Mouse (Mus musculus): ENCODE measurements around the gene Tbx4.

Tbx4 gene

DNA sequence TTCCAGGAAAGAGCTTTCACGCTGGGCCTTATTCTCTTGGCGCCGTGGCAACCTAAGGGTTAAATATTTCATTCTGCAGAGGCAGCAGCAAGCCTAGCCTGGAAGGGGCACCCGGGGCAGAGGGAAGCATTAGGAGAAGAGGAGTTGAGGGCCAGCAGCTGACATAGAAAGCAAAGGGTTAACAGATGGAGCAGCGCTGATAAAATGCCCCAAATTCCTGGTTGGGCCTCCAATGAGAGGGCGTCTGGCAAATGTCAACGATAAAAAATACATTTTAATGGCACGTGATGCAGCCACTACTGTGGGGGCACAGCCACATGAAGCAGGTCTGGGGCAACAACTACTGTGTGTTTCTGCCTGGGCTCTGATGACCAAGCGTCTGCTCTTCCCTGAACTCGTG, 23.9 kb downstream of the Tbx4 start:
- DNase-seq, result no peak

GRCm38 (mm10) chr11:85913506-85913905, 27.3 kb downstream of the Tbx4 start:
- DNase-seq, result peak; percentile 35

GRCm38 (mm10) chr11:85917091-85917992, 31.1 kb downstream of the Tbx4 start:
- DNase-seq, result no peak

- peak; percentile 64 for DNase-seq
These were observed 31.7 kb downstream of the Tbx4 start for GRCm38 (mm10) chr11:85917993-85918325.

DNA sequence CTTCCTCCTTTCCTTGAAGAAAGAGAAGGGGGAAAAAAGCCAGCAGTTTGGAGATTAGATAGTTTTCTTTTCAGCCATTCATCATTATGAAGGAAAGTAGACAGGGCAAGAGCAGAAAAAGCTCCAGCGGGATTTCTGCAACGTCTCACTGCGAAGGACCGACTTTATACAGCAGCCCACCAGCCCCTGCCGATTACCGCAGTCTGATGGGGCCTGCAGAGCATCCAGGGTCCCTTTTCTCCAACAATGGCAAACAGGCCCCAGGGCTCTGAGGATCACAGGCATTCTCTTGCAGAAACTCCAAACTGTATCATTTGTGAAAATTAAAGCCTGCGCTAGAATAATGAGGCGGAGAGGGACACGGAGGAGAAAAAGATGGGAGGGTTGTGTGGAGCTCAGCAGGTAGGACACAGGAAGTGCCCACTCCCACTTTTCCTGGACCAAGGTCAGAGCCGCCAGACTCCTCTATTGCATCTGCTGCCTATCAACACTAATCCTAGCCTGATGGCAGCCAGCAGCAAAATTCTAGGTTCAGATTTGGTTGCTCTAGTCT, 32.2 kb downstream of the Tbx4 start:
- DNase-seq, result no peak

DNA sequence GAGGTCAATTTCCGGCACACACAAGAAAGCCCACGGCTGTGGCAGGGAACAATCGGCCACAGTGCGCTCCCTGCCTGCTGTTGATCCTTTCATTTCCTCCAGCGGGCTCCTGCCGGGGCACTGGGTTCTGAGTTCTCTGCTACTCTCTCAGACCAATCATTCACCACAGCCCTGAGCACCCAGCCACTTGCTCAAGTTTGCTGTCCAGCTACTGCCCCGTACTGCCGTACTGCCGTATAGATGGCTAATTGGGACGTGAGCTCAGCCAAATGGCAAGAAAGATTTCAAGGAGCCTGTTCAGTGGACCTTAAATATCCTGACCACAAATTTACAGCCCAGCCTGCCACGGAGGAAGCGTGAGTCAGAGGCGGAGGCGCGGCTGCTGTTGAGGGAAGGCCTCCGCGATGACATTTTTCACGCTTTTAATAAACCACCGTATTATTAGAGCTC, 39.1 kb downstream of the Tbx4 start:
- DNase-seq, result peak; percentile 36

GRCm38 (mm10) chr11:85926287-85926764, 40.1 kb downstream of the Tbx4 start:
- DNase-seq, result no peak

DNA sequence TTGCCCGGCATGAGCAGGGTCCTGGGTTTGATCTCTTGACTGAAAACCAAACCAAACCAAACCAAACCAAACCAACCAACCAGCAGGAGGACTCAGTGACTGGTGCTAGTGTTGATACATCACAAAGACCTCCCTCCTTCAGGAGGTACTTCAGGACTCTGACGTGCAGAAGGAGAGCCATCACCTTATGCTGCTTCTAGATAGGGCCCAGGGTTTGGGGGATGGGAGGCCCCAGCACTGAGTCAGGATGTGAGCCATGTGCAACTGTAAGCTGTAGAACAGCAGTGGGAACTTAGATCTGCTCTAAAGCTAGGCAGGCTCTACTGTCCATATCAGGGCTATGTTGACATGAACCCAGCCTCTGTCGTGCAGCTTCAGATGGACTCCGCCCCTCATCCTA, 41.9 kb downstream of the Tbx4 start:
- DNase-seq, result no peak

DNA sequence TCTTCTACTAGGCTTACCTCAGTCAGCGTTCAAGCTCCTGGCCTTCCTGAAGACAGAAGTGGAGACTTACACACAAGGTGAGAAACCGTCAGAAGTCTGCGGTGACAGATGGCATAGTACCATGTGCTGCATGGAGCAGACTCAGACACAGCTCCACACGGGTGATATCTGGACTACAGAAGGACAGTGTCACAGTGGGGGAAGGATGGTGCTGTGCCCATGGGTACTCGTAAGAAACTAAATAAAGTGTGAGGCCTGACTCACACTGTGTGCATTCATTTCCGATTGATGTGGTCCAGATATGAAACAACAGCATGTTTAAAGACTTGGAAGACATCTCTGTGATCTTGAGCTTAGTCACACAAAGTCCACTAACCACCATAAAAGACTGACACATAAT, 43.4 kb downstream of the Tbx4 start:
- DNase-seq, result no peak

GRCm38 (mm10) chr11:85941785-85942570, 55.8 kb downstream of the Tbx4 start:
- DNase-seq, result peak; percentile 1

DNA sequence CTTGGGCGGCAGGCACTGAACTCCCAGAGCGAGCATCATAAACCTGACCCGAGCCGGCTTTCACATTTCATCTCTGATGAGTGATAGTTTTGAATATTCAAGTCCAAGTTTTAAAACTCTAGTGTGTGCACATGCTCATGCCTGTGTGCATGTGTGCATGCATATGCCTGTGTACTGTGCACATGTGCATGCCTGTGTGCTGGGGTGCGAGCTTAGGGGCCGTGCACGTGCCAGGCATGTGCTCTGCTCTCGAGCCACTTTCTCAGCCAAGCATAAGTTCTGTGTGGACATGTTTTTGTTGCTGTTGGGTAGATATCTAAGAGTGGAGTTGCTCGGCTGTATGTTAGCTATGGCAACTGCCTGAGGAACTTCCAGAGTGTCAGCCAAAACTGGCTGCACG, 62.5 kb downstream of the Tbx4 start:
- no peak for DNase-seq

GRCm38 (mm10) chr11:85949749-85950148, 63.5 kb downstream of the Tbx4 start:
- DNase-seq, result no peak

GRCm38 (mm10) chr11:85952538-85952937, 66.3 kb downstream of the Tbx4 start:
- DNase-seq, result no peak

DNA sequence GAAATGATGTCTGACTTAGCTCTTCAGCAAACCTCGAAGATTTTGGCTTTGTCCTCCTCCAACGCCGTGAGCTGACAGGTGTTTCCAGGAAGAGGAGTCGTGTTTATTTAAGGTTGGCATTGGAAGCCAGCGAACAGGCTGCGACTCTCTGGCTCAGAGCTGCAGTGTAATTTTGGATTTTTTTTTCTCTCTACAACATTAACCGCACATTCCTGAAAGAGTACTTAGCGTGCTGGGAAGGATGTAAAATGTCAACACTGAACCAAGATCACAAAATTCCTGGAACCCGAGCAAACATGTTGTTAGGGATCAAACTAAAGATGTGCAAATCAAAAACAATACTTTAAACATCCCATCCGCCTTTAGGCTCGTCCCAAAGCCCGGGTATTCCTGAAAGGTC, 69.4 kb downstream of the Tbx4 start:
- peak; percentile 7 for DNase-seq

DNA sequence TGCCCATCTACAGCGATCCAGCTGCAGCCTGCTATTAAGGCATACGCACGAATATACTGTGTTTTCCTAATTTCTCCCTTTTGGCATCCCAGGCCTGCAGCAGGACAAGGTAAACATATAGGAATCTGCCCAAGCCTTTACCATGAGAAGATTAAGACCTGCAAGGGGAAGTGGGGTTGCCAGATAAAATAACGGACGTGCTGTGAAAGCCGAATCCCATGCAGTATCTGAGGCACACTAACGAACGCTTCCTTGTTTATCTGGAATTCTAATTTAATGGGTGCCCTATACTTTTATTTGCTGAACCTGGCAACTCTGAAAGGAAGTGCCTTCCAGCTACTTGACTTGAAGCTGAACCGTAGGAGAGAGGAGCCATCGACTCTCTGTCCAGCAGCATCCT, 70.2 kb downstream of the Tbx4 start:
- no peak for DNase-seq

DNA sequence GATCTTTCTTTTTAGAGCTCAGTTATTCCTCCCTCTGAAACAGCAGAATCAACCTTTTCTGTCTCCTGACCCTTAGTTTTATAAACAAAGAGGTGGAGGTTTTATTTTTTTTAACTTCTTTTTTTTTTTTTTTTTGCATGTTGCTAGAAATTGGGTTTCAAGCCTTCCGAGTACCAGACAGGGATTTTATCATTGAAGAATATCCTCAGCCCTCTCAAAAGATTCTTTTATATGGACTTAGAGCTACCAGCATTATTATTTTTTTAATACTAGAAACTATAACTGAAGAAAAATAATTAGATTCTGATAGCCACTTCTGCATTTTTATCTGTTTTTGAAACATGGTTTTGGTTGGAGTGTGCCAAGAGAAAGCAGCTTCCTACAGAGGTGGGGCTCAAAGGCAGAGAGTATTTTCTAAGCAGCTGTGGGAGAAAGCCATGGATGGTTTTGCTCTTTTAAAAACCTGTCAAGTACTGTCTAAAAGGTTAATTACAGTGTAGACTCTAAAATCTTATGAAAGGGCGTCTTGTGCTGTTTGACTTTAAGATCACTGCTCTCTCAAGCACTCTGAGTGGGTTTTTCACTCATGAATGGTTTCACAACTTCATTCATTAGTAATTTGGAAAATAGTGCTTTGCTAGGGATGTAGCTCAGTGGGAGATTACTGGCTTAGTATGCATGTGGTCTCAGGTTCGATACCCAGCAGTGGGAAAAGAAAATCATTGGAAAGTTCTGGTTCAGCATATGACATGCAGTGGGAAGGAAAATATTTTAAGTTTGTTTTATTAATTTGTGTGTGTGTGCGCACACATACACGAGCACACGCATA, 70.9 kb downstream of the Tbx4 start:
- no peak for DNase-seq

DNA sequence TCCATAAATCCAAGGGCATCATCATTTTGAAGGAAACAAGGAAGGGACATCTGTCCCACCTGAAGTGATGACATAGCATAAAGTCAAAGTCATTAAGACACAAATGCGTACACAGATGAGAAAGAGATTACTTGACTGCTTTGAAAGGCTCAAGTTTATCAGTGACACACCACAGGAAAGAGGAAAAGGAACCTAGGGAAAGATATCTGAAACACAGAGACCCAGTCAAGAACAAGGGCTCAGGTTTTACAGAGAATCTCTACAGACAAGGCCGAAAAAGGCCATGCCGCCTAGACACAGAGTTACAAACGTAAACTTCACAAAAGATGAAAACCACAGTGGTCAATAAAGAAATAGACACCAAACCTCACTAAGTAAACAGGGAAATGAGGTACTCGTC, 73.6 kb downstream of the Tbx4 start:
- DNase-seq, result no peak

DNA sequence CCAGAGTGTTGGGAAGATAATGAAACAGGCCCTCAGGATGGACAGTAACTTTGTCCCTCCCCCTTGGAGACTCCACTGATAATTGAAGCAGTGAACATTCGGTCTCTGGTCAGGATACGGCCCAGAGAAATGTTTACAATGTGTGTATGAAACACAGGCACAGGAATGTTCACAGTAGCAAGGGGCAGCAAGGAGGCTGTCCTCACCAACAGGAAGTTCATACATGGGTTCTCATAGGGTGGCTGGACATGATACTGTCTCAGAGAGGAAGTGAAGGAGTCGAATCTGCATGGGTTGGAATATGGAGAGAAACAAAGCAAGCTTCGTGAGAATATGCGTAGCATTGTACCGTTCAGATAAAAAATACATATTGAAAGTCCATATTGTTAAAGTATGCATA, 74.1 kb downstream of the Tbx4 start:
- DNase-seq, result no peak

DNA sequence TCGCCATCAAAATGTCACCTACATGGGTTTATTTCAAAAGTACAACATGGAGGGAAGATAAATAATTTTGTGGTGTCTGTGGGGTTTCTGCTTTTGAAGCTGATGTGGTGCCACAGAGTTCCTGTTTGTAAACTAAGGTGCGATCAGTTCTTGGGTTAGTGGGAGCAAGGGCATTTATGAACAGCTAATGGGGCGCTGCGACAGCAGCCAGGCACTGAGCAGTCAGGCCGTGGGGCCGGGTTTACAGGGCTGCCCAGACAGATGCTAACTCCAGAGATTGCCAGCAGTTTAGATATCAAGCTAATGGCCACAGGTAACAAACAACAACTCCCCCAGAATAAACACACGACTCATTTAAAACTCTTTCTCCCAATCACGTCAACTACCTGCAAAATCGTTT, 75.3 kb downstream of the Tbx4 start:
- no peak for DNase-seq

Measured in lung, postnatal 36 days (tissue).